Mouse (Mus musculus) stomach, postnatal 0 days (tissue): Measurements from ENCODE around the gene Fsip1.

Experiments used
- CTCF ChIP-seq: IDR thresholded peaks from 2 replicates; pipeline ENCODE4 v1.5.1; 2016; ENCODE audit warnings: antibody characterized with exemption, low read depth, mild to moderate bottlenecking, moderate library complexity
- EP300 ChIP-seq: optimal IDR thresholded peaks from 2 replicates; pipeline ENCODE3; 2016; ENCODE audit warnings: antibody characterized with exemption

DNA sequence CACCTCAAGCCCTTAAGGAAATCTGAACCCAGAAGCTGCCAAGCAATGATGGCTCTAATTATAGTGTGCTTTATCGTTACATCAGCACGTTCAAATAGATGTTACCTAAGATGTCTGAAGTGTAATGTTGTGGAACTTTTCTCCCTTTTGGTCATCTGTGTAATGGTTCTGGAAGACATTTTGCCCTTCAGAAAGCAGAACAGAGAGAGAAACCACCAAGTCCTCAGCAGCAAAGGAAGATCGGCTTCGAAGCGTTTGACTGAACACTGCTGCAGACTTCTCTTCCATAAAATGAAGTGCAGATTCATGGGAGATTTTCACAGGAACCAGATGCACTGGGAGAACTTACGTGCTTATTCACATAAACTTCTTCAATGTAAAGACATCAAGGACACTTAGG lies 92.6 kb downstream of the Fsip1 start:
- no peak for TF ChIP-seq CTCF
- no peak for TF ChIP-seq EP300
